Mouse (Mus musculus): ENCODE results near the gene Aebp2.
"Not testable (repeated sequence)": the region's sequence is repeated elsewhere in the genome, so short reads cannot be mapped to it uniquely, and the experiment has no call there.

Gene Aebp2

DNA sequence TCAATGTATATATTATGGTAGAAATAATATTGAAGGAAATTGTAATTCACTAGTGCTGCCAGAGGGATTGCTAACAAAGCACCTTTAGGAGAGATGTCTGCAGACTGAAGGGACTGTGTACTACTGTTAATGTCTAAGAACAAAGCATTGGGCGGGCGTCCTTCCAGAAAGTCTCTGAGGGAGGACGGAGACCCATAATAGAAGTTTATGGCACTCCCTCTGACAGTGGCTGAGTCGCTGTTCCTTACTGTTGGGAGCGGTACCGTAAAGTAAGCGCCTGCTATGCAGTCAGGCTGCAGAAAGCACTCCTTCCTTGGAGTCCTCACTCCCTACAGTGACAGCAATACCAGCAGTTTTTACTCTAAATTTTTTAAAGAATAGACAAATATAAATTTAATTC is 29.5 kb downstream of the Aebp2 start:
- no peak for DNase-seq (ENCODE audit: low read depth, low spot score)

DNA sequence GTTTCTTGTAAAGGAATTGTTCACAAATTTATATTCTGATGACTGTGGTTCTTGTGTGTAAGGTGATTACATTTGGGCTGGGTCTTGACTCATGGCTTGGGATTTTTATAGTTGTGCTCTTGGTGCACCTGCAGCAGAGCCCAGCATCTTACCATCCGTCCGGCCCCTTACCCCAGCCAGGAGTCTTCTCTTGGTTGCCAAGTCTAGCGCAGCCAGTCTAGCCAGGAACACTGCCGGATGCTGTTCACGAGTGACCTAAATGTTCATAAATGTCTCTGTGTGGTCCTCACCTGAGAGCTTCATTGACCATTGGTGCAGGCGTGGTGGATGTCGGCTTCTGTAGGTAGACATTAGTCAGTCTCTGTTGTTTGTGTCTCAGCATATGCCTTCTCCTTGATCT is 33.0 kb downstream of the Aebp2 start:
- no peak for DNase-seq (ENCODE audit: low read depth, low spot score)

DNA sequence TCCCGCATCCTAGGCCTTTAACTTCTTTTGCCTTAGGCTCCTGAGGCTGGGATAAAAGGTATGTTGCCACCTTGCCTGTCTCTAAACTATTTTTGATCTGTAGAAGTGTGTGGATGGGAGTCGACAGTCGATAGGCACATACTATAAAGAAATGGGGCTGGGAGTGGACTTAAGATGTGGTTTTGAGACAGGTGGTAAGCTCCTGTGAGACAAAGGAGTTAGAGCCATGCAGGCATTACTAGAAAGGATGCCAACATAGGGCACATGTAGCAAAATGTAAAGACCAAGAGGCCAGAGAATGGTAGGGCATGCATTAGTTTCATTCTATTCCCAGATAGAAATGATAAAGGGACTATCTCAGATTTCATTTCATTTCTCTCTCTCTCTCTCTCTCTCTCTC is 34.5 kb downstream of the Aebp2 start:
- DNase-seq (ENCODE audit: low read depth, low spot score): no peak

DNA sequence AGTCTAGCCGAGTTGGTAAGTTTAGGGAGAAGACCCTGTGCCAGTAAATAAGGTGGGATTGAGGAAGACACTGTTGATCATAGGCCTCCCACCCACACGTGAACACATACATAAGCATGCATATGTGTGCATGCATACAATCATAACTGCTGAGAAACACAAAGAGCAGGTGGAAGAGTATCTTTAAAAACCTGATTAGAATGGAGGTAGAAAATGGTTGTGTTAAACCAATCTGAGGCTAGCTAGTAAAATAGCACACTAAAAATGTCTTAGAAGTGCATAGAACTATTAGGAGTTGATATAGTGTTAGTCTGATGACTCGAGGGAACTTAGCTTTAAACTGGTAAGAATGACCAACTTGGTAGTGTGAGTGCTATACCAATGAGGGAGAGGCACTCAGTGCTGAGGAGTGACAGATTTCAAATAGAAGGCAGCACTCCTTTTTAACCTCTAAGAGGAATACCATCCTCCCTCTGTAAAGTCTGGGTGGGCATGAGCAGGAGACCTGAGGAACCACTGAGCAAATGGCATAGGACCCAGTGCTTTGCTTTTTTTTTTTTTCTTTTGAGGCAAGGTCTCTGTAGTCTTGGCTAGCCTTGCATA is 35.6 kb downstream of the Aebp2 start:
- no peak for DNase-seq (ENCODE audit: low read depth, low spot score)

DNA sequence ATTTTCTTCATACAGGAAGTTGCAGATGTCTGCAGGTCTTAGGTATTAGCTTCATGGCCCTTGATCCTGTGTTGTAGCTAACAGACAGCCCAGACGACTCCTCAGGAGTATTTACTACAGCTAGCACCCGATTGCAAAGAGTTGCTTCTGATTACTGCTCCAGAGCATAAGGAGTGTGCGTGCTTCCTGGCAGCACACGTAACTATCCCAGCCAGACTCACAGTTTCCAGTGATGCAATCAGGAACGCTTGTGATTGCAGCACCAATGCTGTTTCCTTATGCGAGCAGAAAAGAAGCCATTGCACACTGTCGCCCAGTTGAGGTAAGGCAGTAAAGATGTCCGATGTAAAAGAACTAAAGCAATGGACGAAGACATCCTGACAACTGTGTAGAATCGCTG is 38.6 kb downstream of the Aebp2 start:
- no peak for DNase-seq (ENCODE audit: low read depth, low spot score)

DNA sequence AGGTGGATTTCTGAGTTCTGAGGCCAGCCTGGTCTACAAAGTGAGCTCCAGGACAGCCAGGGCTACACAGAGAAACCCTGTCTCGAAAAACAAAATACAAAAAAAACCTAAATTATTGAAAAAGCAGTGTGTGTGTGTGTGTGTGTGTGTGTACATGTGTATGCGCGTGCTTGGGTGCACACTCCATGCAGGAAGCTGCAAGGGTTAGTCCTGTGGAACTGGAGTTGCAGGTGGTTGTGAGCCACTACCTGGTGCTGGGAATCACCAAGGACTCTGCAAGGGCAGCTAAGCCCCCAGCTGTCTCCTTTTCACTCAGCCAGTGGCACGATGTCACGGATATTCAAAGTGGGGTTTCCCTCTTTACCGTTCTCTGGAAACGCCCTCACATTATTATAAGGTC is 39.3 kb downstream of the Aebp2 start:
- no peak for DNase-seq (ENCODE audit: low read depth, low spot score)

DNA sequence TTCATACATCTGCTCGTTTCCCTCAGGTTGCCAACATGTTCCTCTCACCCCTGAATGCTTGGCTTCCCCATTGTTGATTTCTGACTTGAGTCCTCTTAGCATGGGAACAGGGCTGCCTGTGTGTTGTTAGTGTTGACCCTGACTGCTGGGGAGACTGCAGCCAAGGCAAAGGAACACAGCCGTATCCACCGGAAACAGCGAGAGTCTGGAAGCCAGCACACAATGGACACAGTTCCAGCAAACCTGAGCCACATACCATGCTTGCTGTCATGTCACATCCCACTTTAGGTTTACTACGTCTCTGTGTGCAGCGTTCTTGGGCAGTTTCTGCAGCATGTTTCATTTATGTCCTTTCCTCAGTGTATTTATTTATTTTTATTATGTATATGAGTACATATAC is 39.8 kb downstream of the Aebp2 start:
- no peak for DNase-seq (ENCODE audit: low read depth, low spot score)

DNA sequence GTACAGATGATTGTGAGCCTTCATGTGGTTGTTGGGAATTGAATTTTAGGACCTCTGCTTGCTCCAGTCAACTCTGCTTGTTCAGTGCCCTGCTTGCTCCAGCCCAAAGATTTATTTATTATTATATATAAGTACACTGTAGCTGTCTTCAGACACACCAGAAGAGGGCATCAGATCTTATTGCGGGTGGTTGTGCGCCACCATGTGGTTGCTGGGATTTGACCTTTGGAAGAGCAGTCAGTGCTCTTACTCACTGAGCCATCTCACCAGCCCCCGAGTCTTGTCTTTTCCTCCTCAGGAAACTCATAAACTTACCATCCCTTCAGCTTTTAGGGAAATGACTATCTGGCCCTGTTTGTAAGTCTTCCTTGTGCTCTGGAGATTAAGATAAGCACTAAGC is 40.2 kb downstream of the Aebp2 start:
- not testable (repeated sequence) for DNase-seq (ENCODE audit: low read depth, low spot score)

DNA sequence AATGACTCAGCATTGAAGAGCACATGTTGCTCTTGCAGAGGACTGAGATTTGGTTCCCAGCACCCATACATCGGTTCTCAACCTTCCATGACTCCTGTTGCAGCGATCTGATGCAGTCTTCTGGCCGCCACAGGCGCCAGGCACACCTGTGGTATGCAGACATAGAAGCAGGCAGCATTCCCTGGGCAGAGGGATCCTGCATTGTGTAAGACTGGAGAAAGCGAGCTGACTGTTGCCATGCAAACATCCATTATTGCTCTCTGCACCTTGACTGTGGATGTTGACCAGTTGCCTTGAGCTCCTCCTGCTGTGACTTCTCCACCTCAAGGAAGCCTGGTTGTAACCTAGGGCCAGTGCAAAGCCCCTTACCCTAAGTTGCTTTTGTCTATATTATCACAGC is 42.1 kb downstream of the Aebp2 start:
- DNase-seq (ENCODE audit: low read depth, low spot score): no peak

DNA sequence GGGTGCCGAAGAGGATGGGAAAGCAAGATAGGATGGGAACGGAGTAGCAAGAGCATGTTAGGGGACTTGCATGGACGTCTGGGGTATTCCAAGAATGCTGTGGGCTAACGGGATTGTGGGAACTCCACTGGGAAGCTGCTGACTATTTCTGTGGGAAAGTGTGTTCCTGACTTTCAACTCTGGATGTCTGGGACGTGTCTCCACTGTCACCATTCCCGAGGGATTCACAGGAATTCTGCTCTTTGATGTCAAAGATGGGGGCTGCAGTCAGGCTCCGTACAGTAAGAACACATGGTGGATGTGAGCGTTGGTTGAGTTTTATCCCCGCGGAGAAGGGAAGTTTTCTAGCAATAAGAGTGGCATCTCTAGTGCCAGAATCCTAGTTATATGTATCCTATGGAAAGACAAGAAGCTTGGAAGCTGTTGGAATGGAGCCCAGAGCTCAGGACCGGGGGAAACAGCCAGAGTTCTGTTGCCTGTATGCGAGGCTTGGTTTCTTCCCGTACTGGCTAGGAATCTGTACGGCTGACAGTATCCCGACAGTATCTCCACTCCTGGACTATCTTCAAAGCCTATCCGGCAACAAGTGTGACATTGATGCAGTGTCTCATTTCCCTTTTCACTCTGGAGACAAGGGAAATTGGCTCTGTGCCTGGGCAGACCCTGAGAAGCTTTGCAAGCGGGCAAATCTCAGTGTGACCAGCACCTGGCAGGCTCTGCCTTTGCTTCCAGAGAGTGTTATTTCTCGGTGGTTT is 44.2 kb downstream of the Aebp2 start:
- DNase-seq (ENCODE audit: low read depth, low spot score): no peak

DNA sequence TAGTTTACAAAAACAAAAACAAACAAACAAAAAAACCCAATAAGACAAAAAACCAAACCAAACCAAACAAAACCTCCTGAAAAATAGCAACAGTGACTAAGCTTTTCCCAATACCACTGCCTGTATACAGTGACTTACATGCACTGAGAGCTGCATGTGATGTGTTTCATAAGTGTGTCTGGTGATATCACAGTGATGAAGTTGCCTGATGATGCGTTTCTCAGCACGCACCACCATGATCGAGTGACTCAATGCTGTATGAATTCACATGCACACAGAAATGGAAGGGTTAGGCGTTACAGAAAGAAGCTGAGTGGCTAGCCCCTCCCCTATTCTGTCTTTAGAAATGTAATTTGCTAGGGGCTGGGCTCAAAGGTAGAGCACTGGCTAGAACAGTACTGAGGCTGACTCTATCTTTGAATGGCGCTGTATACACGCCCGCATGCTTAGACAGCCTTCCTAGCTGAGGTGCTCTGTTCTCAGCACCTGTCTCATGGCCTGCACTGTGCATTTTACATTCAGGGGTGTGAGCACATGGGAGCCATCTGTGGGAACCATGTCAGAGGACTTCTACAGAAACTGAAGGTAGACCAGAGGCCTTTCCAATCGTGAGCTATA is 44.9 kb downstream of the Aebp2 start:
- no peak for DNase-seq (ENCODE audit: low read depth, low spot score)

DNA sequence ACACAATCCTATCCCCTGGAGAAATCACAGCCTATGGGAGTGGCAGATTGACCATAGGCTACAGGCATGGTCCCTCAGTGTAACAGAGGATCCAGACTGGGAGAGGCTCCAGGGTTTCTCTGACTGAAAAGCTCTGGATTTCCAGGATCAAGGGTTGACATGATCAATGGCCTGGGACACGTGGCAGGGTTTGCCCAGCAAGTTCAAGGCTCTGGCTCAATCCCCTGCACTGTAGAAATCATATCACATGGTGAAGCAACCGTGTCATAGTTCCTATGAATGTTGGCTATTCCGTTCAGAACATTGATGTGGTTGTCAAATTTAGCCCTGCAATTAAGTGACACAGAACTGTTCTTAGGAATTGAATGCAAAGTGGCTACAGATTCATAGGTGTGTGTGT is 52.0 kb downstream of the Aebp2 start:
- DNase-seq (ENCODE audit: low read depth, low spot score): no peak

DNA sequence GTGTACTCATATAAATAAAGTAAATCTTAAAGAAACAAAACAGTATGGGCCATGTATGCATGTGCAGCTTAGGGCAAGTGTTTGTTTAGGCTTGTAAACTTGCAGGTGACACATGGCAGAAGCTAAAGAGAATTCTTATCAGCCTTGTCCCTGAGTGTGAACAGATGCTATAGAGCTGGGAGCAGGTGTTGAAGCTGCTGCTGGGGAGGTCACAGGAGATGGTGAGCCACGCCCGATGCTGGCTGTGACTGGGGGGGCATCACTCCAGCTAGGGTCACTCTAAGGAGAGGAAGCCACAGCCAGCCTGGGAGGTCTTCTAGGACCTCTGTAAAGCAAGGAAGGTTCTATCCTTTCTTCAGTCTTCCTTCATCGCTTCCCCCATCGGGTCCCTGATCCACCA is 53.6 kb downstream of the Aebp2 start:
- DNase-seq (ENCODE audit: low read depth, low spot score): no peak

DNA sequence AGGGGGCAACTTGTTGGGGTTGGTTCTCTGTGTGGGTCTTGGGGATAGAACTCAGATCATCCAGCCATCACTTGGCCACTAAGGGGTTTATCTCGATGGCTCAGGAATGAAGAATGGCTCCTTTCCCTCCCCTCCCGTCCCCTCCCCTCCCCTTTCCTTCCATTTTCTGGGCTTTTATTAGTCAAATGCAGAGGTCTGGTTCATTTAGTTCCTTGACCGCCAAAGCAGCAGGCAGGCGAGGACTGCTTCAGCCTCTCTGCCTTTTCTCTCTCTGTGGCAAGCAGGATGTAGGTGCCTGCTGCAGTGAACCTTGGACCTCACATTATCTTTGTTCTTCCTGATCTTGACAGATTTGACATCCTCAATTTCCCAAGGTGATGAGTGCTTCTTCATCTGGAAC is 54.6 kb downstream of the Aebp2 start:
- no peak for DNase-seq (ENCODE audit: low read depth, low spot score)

DNA sequence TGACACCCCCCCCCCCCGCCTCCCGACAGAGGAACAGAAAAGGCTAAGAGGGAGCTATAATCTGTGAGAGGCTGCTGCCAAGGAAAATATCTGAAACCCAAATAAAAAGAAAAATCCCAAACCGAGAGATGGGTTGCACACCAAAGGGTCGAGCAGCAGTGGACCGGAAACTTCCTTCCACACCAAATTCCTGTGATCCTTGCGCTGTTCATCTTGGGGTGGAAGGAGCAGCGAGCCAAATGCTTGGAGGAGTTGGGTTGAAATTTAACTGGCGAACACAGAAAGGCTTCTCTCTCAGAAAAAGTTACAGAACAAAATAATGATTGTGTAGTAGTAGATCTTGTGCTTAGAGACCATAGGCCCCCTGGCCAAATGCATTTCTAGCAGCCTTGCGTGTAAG is 55.5 kb downstream of the Aebp2 start:
- DNase-seq (ENCODE audit: low read depth, low spot score): no peak

DNA sequence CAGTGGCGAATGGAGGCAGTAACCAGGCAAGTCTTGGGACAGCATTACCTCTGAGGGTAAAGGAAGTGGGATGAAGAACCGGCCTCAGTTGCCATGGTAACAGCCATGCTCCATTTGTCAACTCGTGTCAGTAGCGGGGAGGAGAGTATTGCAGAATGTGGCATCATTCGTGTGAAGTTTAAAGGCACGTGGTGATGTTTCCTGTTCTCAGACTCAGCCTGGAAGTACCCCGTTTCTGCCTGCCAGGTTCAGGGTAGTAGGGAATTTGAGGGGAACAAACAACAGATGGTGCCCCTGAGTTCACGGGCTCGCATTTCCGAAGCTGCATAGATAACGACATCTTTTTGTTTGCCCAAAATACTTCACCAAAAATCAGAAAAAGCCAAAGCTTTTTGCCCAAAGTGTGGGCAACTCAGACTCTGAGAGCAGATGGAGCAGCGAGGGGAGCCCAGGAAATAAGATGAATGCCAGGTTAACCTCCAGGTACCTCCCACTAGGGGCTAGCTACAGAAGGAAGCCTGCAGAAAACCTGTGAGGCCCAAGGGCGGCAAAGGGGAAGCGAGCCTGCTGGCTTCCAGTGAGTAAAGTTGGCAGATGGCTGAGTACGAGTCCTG is 56.3 kb downstream of the Aebp2 start:
- no peak for DNase-seq (ENCODE audit: low read depth, low spot score)

DNA sequence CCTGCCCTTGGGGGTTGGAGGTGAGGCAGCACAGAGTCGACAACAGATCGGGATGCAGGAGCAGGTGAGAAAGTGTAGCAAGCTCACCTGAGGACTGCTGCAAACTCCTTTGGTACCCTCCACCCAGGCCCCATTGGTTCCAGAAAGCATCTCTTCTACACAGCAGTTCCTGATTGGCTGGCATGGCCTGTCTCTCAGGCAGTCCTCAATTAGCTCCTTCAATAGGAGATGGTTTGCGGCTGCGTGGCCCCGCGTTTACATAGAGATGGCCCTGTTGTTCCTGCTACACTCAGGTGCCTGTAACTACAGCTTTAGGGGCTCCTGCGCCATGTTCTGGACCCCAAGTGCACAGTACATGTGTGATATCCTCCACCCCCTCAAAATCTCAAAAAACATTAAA is 58.2 kb downstream of the Aebp2 start:
- no peak for DNase-seq (ENCODE audit: low read depth, low spot score)

DNA sequence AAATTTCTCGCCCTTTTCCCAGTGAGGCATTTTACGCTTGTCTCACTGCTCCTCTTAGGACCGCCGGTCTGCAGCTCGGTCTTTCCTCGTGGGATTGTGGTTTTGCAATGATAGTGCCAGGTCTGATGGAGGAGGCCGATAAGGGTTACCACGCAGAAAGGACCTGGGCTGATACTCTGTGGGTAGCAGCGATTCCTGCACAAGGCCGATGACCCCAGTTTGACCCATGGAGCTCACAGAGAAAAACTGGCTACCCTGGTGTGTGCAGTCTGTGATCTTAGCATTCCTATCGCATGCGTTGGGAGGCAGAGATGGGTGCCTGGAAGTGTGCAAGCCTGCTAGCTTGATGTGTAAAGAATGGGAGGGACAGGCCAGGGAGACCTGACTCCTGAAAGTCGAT is 60.4 kb downstream of the Aebp2 start:
- DNase-seq (ENCODE audit: low read depth, low spot score): no peak

DNA sequence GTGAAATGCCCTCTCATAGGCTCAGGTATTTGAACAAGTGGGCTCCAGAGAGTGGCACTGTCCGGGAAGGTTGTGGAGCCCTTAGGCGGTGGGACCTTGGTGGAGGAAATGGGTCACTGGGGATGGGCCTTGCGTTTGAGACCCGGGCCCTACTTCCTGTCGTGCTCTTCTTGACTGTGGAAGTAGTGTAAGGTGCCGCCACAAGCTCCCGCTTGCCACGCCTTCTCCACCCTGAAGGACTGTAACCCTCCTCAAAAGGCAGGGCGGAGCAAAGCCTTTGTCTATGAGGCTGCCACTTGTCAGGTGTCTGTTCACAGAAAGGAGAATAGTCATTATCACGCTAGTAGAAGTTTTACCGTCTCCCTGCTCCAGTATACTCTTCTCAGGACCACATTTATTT is 61.9 kb downstream of the Aebp2 start:
- DNase-seq (ENCODE audit: low read depth, low spot score): no peak

DNA sequence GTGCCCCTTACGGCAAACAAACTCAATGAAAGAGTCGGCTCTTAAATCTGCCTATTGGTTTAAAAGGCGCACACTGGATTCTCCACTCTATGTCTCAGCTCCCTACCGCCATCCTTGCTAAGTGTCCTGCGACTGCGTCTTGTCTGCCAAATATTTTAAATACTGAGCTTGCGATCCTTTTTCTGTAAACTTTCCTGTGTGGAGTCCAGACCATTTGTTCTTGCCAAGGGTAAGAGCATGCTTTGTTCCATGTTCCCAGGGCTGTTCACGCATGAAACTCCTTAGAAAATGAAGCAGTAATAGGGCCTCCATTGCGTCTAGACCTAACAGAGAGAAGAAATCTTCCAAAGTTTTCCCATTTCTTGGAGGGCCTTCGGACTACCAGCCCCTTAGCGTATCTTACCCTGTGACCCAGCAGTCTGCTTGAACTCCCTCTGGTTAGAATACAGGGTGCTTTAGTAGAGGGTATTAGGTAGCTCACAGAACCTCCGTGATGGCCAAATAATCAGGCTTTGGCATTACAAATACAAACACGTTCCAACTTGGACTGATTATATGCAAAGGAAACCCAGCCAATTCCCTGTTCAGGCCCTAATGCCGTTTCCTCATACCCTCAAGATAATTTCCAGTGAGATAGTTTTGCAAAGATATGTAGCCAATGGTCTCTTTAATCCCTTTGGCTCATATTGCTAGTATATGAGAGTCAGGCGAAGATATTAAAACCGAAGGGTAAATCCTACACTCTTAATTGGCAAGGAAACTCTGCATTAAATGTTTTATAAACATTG is 67.3 kb downstream of the Aebp2 start:
- no peak for DNase-seq (ENCODE audit: low read depth, low spot score)

DNA sequence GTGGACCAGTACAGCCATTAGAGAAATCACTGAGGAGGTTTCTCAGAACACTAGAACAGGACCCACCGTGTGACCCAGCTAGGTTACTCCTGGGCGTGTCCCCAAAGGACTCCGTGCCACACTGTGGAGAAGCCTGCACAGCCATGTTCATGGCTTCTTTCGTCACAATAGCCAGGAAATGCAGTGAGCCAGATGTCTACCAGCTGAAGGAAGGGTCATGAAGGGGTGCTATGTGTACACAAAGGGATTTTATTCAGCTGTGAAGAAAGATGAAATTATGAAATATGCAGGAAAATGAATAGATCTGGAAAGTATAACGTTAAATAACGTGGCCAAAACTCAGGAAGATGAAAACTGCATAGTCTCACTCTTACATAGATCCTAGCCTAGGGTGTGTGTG is 69.7 kb downstream of the Aebp2 start:
- DNase-seq (ENCODE audit: low read depth, low spot score): no peak
